Mouse (Mus musculus) layer of hippocampus, adult 2 months (tissue): ENCODE data around the gene Hmg20a. TPM values are rescaled to one million over a fixed set of nuclear protein-coding genes. Genes with fewer than 3 reads are reported as not detected.
A peak's percentile ranks its signal among the peaks of the same experiment; 100 is the strongest.

Source experiments
- DNase-seq, 2 experiments: peaks; one replicate each; pipeline ENCODE4 v3.0.0; 2022; ENCODE audit warnings: low spot score in 2 of 2
- H3K27ac ChIP-seq: fragments of 200-600 bp; 2 replicates; pipeline ENCODE4 v1.8.1; 2022
- H3K4me3 ChIP-seq: fragments of 200-600 bp; 2 replicates; pipeline ENCODE4 v1.8.1; 2022; ENCODE audit warnings: mild to moderate bottlenecking
- CTCF ChIP-seq: fragments of 200-600 bp; conservative IDR thresholded peaks from 2 replicates; pipeline ENCODE4 v1.8.1; 2022; ENCODE audit warnings: antibody characterized with exemption, mild to moderate bottlenecking, moderate library complexity
- total RNA-seq, 2 experiments: library from RNA; stranded (reverse); gene quantifications; 2 replicates each; pipeline ENCODE4 v1.2.3; 2021

The Hmg20a gene
- total RNA-seq, 2 experiments from 2014 or later, result 78.8 to 81.6 TPM

DNA sequence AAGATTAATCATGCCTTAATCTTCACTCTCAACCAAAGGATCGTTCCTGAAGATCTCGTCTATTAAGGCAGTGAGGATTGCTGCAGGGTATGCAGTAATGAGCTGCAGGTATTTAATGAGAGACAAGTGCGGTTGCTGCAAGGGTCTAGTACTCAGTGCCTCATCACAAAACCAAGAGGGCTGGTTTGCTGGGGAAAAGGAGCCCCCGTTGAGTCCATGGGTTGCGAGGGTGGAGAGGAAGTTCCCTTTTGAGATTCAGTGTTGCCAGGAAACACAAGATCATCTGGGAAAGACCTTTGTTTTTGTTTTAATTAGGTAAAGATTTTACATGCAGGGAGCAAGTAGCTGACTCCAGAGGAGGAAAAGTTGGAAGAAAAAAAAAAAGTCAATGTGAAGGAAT, 86.1 kb downstream of the Hmg20a start:
- no peak overlapping the region for H3K4me3 ChIP-seq
- no peak overlapping the region for H3K27ac ChIP-seq
- no peak for TF ChIP-seq CTCF
- no peak for DNase-seq

- no peak for TF ChIP-seq CTCF
- peak overlapping the region; percentile 86 for H3K27ac ChIP-seq
- DNase-seq, result no peak
- H3K4me3 ChIP-seq, result peak overlapping the region; percentile 54; the same call in 1 of the 2 replicates
Observed at GRCm38 (mm10) chr9:56505083-56505792, 86.8 kb downstream of the Hmg20a start.

GRCm38 (mm10) chr9:56505793-56506755, 87.7 kb downstream of the Hmg20a start:
- H3K4me3 ChIP-seq, result peak overlapping the region; percentile 54
- peak; percentile 98 for TF ChIP-seq CTCF
- peak overlapping the region; percentile 86 for H3K27ac ChIP-seq
- DNase-seq, result peak; percentile 90 to 92

DNA sequence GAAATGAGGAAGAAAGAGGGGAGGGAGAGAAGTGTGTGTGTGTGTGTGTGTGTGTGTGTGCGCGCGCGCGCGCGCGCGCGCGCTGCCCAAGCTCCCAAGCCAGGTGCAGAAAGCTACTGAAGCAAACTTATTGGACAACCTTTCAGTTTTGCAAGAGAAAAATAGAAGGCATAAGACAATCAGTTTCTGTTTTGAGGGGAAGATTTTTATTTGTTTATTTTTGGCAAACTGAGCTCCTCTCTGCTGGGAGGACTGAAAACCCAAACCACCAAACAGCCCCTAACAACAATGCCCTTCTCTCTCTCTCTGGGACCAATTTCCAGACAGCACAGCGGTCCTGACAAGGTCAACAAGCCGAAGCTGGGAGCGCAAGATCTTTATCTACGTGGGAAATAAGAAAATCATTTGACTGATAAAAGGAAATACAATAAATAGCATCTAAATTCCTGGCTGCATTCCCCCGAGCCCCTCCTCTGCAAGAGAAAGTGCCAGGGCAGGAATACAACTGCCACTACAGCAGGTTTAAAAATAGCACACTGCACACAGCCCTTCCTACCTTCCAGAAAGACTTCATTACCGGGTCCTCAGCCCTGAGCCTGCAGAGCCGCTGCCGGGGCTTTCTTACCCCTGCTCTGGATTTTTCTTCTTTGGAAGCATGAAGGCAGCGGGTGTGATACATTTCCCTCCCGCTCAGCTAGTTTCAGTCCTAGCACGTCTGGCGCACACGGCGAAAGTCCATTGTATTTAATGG, 88.7 kb downstream of the Hmg20a start:
- TF ChIP-seq CTCF, result no peak
- peak overlapping the region; percentile 54 for H3K4me3 ChIP-seq
- peak overlapping the region; percentile 86 for H3K27ac ChIP-seq
- no peak for DNase-seq

- H3K4me3 ChIP-seq, result peak overlapping the region; percentile 54
- peak overlapping the region; percentile 86 for H3K27ac ChIP-seq
- no peak for DNase-seq
- TF ChIP-seq CTCF, result no peak
Observed at GRCm38 (mm10) chr9:56507682-56508061, 89.3 kb downstream of the Hmg20a start.

DNA sequence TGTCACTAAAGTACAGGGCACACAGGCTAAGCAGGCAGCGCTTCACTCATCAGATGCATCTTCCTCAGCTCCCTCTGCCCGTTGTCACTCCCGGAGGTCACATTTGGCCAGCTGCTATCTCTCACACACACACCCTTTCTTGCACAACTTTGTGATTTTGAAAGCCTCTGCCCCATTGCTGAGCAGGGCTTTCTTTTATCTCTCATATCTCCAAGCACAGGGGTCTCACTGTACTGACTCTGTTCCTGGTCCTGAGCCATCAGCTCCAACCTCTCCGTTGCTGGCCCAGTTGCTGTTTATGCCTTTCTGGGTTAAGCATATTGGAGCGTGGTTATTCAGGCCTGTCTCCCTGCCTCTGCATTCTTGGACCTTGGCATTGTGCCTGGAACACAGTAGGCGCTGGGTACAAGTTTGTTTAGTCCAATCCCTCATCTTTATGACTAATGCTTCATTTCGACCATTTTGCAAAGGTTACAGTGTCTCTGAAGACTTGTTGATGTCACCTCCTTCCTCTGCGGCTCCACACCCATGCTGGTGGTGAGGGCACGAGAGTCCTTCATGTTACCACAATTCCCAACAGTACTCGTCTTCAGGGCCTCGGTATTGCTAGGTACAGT, 90.5 kb downstream of the Hmg20a start:
- no peak for DNase-seq
- TF ChIP-seq CTCF, result no peak
- peak overlapping the region; percentile 37; the same call in 1 of the 2 replicates for H3K27ac ChIP-seq
- no peak overlapping the region for H3K4me3 ChIP-seq

GRCm38 (mm10) chr9:56510281-56510680, 91.9 kb downstream of the Hmg20a start:
- no peak for TF ChIP-seq CTCF
- DNase-seq, result no peak
- H3K27ac ChIP-seq, result no peak overlapping the region
- no peak overlapping the region for H3K4me3 ChIP-seq

DNA sequence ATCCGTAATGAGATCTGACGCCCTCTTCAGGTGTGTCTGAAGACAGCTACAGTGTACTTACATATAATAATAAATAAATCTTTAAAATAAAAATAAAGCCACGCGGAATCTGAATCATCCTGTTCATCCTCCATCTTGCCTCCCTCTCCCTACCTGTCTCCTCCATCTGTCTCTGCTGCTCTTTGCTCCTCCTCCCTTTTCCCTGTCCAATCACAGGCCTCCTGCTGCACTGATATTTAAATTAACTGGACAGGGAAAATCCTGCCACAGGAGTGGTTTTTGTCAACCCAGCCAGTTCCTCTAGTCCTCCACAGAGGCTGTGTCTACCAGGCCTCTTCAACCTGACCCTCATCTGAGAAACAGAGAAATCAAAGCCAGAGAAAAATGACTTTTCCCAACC, 94.1 kb downstream of the Hmg20a start:
- no peak overlapping the region for H3K4me3 ChIP-seq
- no peak overlapping the region for H3K27ac ChIP-seq
- no peak for DNase-seq
- TF ChIP-seq CTCF, result no peak

- no peak for TF ChIP-seq CTCF
- Histone ChIP-seq H3K27ac (no peak overlapping the region), H3K4me3 (no peak overlapping the region)
- no peak for DNase-seq
Observed at GRCm38 (mm10) chr9:56515110-56515509, 96.7 kb downstream of the Hmg20a start.

DNA sequence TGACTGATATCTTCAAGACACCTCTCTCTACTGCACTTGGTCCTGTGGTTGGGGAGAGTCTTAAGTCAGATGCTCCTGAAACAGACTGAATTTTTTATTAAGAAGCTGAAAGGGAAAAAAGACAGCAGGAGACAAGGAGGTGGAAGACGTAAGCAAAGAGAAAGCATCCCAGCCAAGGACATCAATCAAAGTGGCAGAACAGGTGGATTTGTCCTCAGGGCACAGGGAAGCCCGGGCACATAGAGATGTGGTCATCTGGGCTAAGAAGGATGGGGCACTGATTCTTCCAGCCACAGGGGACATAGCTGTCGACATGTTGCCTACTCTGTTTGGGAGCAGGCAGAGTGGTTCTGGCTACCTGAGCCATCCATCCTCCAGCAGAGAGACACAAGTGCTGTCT, 97.8 kb downstream of the Hmg20a start:
- no peak overlapping the region for H3K27ac ChIP-seq
- no peak for DNase-seq
- H3K4me3 ChIP-seq, result no peak overlapping the region
- no peak for TF ChIP-seq CTCF

- H3K4me3 ChIP-seq, result no peak overlapping the region
- peak overlapping the region; percentile 32; the same call in 1 of the 2 replicates for H3K27ac ChIP-seq
- no peak for DNase-seq
- peak; percentile 46 for TF ChIP-seq CTCF
Observed at GRCm38 (mm10) chr9:56516692-56517263, 98.4 kb downstream of the Hmg20a start.

GRCm38 (mm10) chr9:56522281-56522680, 103.9 kb downstream of the Hmg20a start:
- no peak for TF ChIP-seq CTCF
- Histone ChIP-seq H3K4me3 (no peak overlapping the region), H3K27ac (no peak overlapping the region)
- no peak for DNase-seq
